Mouse (Mus musculus) CD8-positive naive resting alpha-beta T cell, adult 2 months (primary cell): ENCODE data around the gene Itpr2.

ENCODE experiments used
- DNase-seq, 2 experiments: peaks; one replicate each; pipeline ENCODE4 v3.0.0; 2022; ENCODE audit warnings: low read depth in 2 of 2, low spot score in 2 of 2

Gene Itpr2

GRCm38 (mm10) chr6:146185532-146185931, 316.5 kb downstream of the Itpr2 start:
- no peak for DNase-seq

- no peak for DNase-seq
These were observed 317.3 kb downstream of the Itpr2 start for GRCm38 (mm10) chr6:146184771-146185170.

- no peak for DNase-seq
These were observed 327.3 kb downstream of the Itpr2 start for GRCm38 (mm10) chr6:146174644-146175250.

- no peak for DNase-seq
These were observed 331.4 kb downstream of the Itpr2 start for GRCm38 (mm10) chr6:146170603-146171051.

- no peak for DNase-seq
These were observed 334.8 kb downstream of the Itpr2 start for GRCm38 (mm10) chr6:146167207-146167606.

GRCm38 (mm10) chr6:146159641-146160040, 342.4 kb downstream of the Itpr2 start:
- no peak for DNase-seq

- DNase-seq: no peak
These were observed 343.3 kb downstream of the Itpr2 start for GRCm38 (mm10) chr6:146158717-146159116.

- no peak for DNase-seq
These were observed 344.0 kb downstream of the Itpr2 start for GRCm38 (mm10) chr6:146157983-146158535.

- no peak for DNase-seq
These were observed 344.9 kb downstream of the Itpr2 start for GRCm38 (mm10) chr6:146157099-146157498.

- DNase-seq: no peak
These were observed 345.5 kb downstream of the Itpr2 start for GRCm38 (mm10) chr6:146156536-146156935.

- DNase-seq: no peak
These were observed 346.8 kb downstream of the Itpr2 start for GRCm38 (mm10) chr6:146155156-146155734.

- no peak for DNase-seq
These were observed 349.2 kb downstream of the Itpr2 start for GRCm38 (mm10) chr6:146152843-146153242.

GRCm38 (mm10) chr6:146140966-146141585, 360.9 kb downstream of the Itpr2 start:
- no peak for DNase-seq

GRCm38 (mm10) chr6:146140171-146140570, 361.9 kb downstream of the Itpr2 start:
- no peak for DNase-seq

- DNase-seq: no peak
These were observed 365.4 kb downstream of the Itpr2 start for GRCm38 (mm10) chr6:146136646-146137045.

- DNase-seq: no peak
These were observed 365.8 kb downstream of the Itpr2 start for GRCm38 (mm10) chr6:146136244-146136643.

GRCm38 (mm10) chr6:146135291-146135690, 366.7 kb downstream of the Itpr2 start:
- no peak for DNase-seq

GRCm38 (mm10) chr6:146133921-146134320, 368.1 kb downstream of the Itpr2 start:
- DNase-seq: no peak

- no peak for DNase-seq
These were observed 373.0 kb downstream of the Itpr2 start for GRCm38 (mm10) chr6:146129066-146129465.

- DNase-seq: no peak
These were observed 375.0 kb downstream of the Itpr2 start for GRCm38 (mm10) chr6:146126823-146127681.

GRCm38 (mm10) chr6:146125621-146126020, 376.4 kb downstream of the Itpr2 start:
- DNase-seq: no peak
